Mouse (Mus musculus) frontal cortex, postnatal 14 days (tissue): ENCODE data around the gene Gm5941.
"Not testable (repeated sequence)": the region's sequence is repeated elsewhere in the genome, so short reads cannot be mapped to it uniquely, and the experiment has no call there.

Source experiments
- DNase-seq, 2 experiments: peaks; one replicate each; pipeline ENCODE4 v3.0.0; 2022; ENCODE audit warnings: low spot score in 2 of 2

Gene Gm5941

GRCm38 (mm10) chrX:92489649-92490048 lies at the start of gene Gm5941:
Gene Gm5941 (plus strand): TSS chrX:92489949.
- not testable (repeated sequence) for DNase-seq

DNA sequence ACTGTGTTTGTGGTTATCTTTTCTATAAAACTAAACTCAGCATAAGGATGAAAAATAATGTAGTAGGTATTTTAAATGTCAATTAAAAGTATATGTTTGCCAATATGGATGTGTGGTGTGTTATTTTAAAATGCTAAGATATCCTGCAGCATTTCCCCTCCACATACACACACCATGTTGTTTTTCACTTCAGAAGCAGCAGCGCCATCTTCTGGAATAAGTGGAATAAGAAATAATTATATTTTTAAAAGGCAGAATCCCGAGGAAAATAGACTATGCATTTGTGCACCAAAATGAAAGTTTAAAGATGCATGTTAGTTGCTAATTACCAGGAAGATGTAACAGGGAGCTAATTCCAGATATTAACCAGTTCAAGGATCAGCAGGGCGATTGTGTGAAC lies 29.3 kb upstream of the Gm5941 start:
- no peak for DNase-seq

GRCm38 (mm10) chrX:92464773-92465172 lies 25.0 kb upstream of the Gm5941 start:
- DNase-seq = no peak

DNA sequence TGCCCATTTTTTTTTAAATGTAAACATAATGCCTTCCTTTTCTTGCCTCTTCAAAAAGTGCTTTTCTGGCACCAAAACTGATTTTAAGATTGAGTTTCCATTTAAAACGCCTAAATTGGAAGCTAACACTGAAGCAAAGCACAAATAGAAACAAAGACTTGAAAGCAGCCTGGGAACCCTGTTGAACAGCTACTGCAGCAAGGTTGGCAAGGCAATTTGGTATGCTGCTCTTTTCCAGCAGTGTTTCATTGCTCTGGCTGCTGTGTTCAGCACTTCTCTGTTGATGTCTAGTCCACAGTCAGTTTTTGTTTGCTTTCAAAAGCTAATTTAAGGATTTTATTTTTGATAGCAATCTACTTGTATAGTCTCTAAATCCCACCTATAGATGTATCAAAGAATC lies 8.5 kb downstream of the Gm5941 start:
- no peak for DNase-seq

DNA sequence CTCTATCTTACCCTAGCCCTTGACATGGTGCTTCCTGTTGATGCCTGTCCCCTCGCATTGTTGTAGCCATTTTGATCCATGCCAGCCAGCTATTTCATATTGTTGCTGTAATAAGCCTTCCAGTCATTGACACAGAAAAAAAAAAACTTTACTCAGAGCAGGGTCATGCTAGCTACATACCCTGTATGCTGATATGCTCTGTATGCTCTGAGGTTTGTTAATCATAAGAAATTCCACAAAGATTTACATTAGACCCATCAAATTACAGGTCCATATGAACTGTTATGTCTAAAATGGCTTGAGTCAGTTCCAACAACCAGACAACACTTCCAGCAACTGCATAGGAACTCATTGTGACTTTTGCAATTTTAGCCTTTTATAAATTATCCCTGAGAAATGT lies 38.1 kb downstream of the Gm5941 start:
- DNase-seq = no peak
